Mouse (Mus musculus) C2C12 (cell line): ENCODE results near the gene Susd6. TPM values are rescaled to one million over a fixed set of nuclear protein-coding genes. Genes with fewer than 3 reads are reported as not detected.

Experiments used
- H3K27me3 ChIP-seq: one replicate; pipeline ENCODE4 v1.6.1; 2011; ENCODE audit not compliant: control insufficient read depth, insufficient read depth, insufficient read length
- H3K36me3 ChIP-seq: one replicate; pipeline ENCODE4 v1.6.1; 2011; ENCODE audit not compliant: control insufficient read depth, insufficient read depth
- H3K4me3 ChIP-seq: one replicate; pipeline ENCODE4 v1.5.1; 2011; ENCODE audit warnings: mild to moderate bottlenecking, control low read depth; ENCODE audit not compliant: poor library complexity, insufficient read depth, severe bottlenecking
- H3K79me2 ChIP-seq: one replicate; pipeline ENCODE4 v1.6.1; 2011; ENCODE audit not compliant: control insufficient read depth, insufficient read depth
- H3K79me3 ChIP-seq: one replicate; pipeline ENCODE4 v1.6.1; 2011; ENCODE audit warnings: low read depth, control low read depth
- H3ac ChIP-seq: one replicate; pipeline ENCODE3; 2011; ENCODE audit warnings: low read depth; ENCODE audit not compliant: control insufficient read depth, insufficient read length
- CEBPB ChIP-seq: IDR thresholded peaks from one replicate; pipeline ENCODE4 v1.6.1; 2011; ENCODE audit warnings: low read depth, mild to moderate bottlenecking, control low read depth, moderate library complexity
- CTCF ChIP-seq: IDR thresholded peaks from one replicate; pipeline ENCODE4 v1.5.1; 2011; ENCODE audit not compliant: control insufficient read depth, insufficient read depth, insufficient read length
- FOSL1 ChIP-seq: IDR thresholded peaks from one replicate; pipeline ENCODE4 v1.8.0; 2011; ENCODE audit warnings: mild to moderate bottlenecking, low read length; ENCODE audit not compliant: poor library complexity, insufficient read depth, severe bottlenecking
- MAX ChIP-seq: IDR thresholded peaks from one replicate; pipeline ENCODE4 v1.6.1; 2011; ENCODE audit warnings: mild to moderate bottlenecking, control low read depth
- MYOD1 ChIP-seq: IDR thresholded peaks from one replicate; pipeline ENCODE4 v1.6.1; 2011; ENCODE audit warnings: low read depth; ENCODE audit not compliant: control insufficient read depth, insufficient read length
- MYOG ChIP-seq: IDR thresholded peaks from one replicate; pipeline ENCODE4 v1.6.1; 2011; ENCODE audit not compliant: control insufficient read depth, insufficient read length; ENCODE audit errors: extremely low read depth
- USF1 ChIP-seq: IDR thresholded peaks from one replicate; pipeline ENCODE4 v1.6.1; 2011; ENCODE audit warnings: low read depth, mild to moderate bottlenecking, control low read depth, moderate library complexity
- polyA plus RNA-seq: library from polyadenylated mRNA; unstranded; fragments of >200 nt; fragmentation: generic; extraction: Trizol; gene quantifications from one replicate; pipeline ENCODE4 v1.2.1, GENCODE M21; 2012; ENCODE audit warnings: missing spikeins

Susd6 gene
- polyA plus RNA-seq, 1 experiment: 20.9 TPM

- H3K79me2 ChIP-seq: no peaks in the 10 kb centered on the region
- H3K79me3 ChIP-seq: no peaks in the 10 kb centered on the region
- H3K4me3 ChIP-seq: no peak overlapping the region
- TF ChIP-seq CEBPB (no peak), USF1 (no peak), CTCF (no peak), MYOG (no peak), MAX (no peak), MYOD1 (no peak), FOSL1 (no peak)
- H3K27me3 ChIP-seq: no peaks in the 10 kb centered on the region
- H3K36me3 ChIP-seq: no peaks in the 10 kb centered on the region
- H3ac ChIP-seq: no peak overlapping the region
These were observed 8.1 kb upstream of the Susd6 start for GRCm38 (mm10) chr12:80782190-80782589.

GRCm38 (mm10) chr12:80782892-80783291, 7.4 kb upstream of the Susd6 start:
- TF ChIP-seq MYOG (no peak), CTCF (no peak), MYOD1 (no peak), MAX (no peak), CEBPB (no peak), USF1 (no peak), FOSL1 (no peak)

GRCm38 (mm10) chr12:80783889-80784288, 6.4 kb upstream of the Susd6 start:
- no peak overlapping the region for H3ac ChIP-seq
- H3K79me2 ChIP-seq: no peaks in the 10 kb centered on the region
- H3K79me3 ChIP-seq: no peaks in the 10 kb centered on the region
- no peak overlapping the region for H3K4me3 ChIP-seq
- no peaks in the 10 kb centered on the region for H3K36me3 ChIP-seq
- H3K27me3 ChIP-seq: no peaks in the 10 kb centered on the region
- TF ChIP-seq FOSL1 (no peak), CTCF (no peak), CEBPB (no peak), MYOD1 (no peak), MYOG (no peak), MAX (no peak), USF1 (no peak)

More at GRCm38 (mm10) chr12:80782892-80783291, 7.4 kb upstream of the Susd6 start:
- H3ac ChIP-seq: no peak overlapping the region
- H3K79me3 ChIP-seq: no peaks in the 10 kb centered on the region
- no peaks in the 10 kb centered on the region for H3K36me3 ChIP-seq
- H3K4me3 ChIP-seq: no peak overlapping the region
- H3K27me3 ChIP-seq: no peaks in the 10 kb centered on the region
- no peaks in the 10 kb centered on the region for H3K79me2 ChIP-seq

GRCm38 (mm10) chr12:80785005-80785404, 5.3 kb upstream of the Susd6 start:
- Histone ChIP-seq H3K36me3 (no peaks in the 10 kb centered on the region), H3ac (no peak overlapping the region), H3K79me3 (no peaks in the 10 kb centered on the region), H3K4me3 (no peak overlapping the region), H3K27me3 (no peaks in the 10 kb centered on the region), H3K79me2 (no peaks in the 10 kb centered on the region)
- TF ChIP-seq MAX (no peak), USF1 (no peak), FOSL1 (no peak), CEBPB (no peak), CTCF (no peak), MYOD1 (no peak), MYOG (no peak)

GRCm38 (mm10) chr12:80785597-80785996, 4.7 kb upstream of the Susd6 start:
- peaks cover 1% of the 10 kb centered on the region for H3K79me2 ChIP-seq
- no peak overlapping the region for H3ac ChIP-seq
- no peak overlapping the region for H3K4me3 ChIP-seq
- no peak for TF ChIP-seq MYOG
- no peak for TF ChIP-seq FOSL1
- TF ChIP-seq CTCF: no peak
- TF ChIP-seq USF1: no peak
- no peak for TF ChIP-seq MAX
- no peaks in the 10 kb centered on the region for H3K36me3 ChIP-seq
- no peaks in the 10 kb centered on the region for H3K79me3 ChIP-seq
- H3K27me3 ChIP-seq: no peaks in the 10 kb centered on the region

GRCm38 (mm10) chr12:80786591-80786990, 3.7 kb upstream of the Susd6 start:
- Histone ChIP-seq H3K79me2 (peaks cover 11% of the 10 kb centered on the region), H3ac (no peak overlapping the region), H3K36me3 (no peaks in the 10 kb centered on the region), H3K79me3 (peaks cover 7% of the 10 kb centered on the region), H3K27me3 (no peaks in the 10 kb centered on the region), H3K4me3 (no peak overlapping the region)
- TF ChIP-seq FOSL1 (no peak), MYOG (no peak), MYOD1 (no peak), CTCF (no peak), MAX (no peak), CEBPB (no peak), USF1 (no peak)
